Mouse (Mus musculus): ENCODE measurements around the gene Kcnk4. TPM values are rescaled to one million over a fixed set of nuclear protein-coding genes. Genes with fewer than 3 reads are reported as not detected.
"Not testable (repeated sequence)": the region's sequence is repeated elsewhere in the genome, so short reads cannot be mapped to it uniquely, and the experiment has no call there.

Gene Kcnk4
- total RNA-seq, 2 experiments from 2014 or later = 15.4 to 17.0 TPM

- no peak for DNase-seq (ENCODE audit: low spot score in 2 of 2)
These were observed 16.0 kb downstream of the Kcnk4 start for GRCm38 (mm10) chr19:6918321-6918720.

GRCm38 (mm10) chr19:6916496-6916895, 17.8 kb downstream of the Kcnk4 start:
- DNase-seq (ENCODE audit: low spot score in 2 of 2) = no peak

- DNase-seq (ENCODE audit: low spot score in 2 of 2) = no peak
These were observed 19.0 kb downstream of the Kcnk4 start for GRCm38 (mm10) chr19:6915276-6915675.

GRCm38 (mm10) chr19:6914540-6914939, 19.8 kb downstream of the Kcnk4 start:
- DNase-seq (ENCODE audit: low spot score in 2 of 2) = no peak

GRCm38 (mm10) chr19:6913991-6914390, 20.3 kb downstream of the Kcnk4 start:
- DNase-seq (ENCODE audit: low spot score in 2 of 2) = no peak

GRCm38 (mm10) chr19:6913036-6913435, 21.3 kb downstream of the Kcnk4 start:
- DNase-seq (ENCODE audit: low spot score in 2 of 2) = no peak

GRCm38 (mm10) chr19:6912205-6912970, 21.9 kb downstream of the Kcnk4 start:
- no peak for DNase-seq (ENCODE audit: low spot score in 2 of 2)

GRCm38 (mm10) chr19:6911101-6912074, 22.9 kb downstream of the Kcnk4 start:
- DNase-seq (ENCODE audit: low spot score in 2 of 2) = peak in 1 of 2 experiments; percentile 30

- DNase-seq (ENCODE audit: low spot score in 2 of 2) = peak in 1 of 2 experiments; percentile 36
These were observed 24.0 kb downstream of the Kcnk4 start for GRCm38 (mm10) chr19:6910306-6910705.

GRCm38 (mm10) chr19:6909507-6910289, 24.6 kb downstream of the Kcnk4 start, which contains the start of the genes Trmt112 and Prdx5:
Gene Trmt112, plus strand, starts transcription at chr19:6909698.
Gene Prdx5, minus strand, starts transcription at chr19:6910106.
- DNase-seq (ENCODE audit: low spot score in 2 of 2) = peak; percentile 92 to 96

- no peak for DNase-seq (ENCODE audit: low spot score in 2 of 2)
These were observed 25.3 kb downstream of the Kcnk4 start for GRCm38 (mm10) chr19:6909021-6909420.

- no peak for DNase-seq (ENCODE audit: low spot score in 2 of 2)
These were observed 26.3 kb downstream of the Kcnk4 start for GRCm38 (mm10) chr19:6907811-6908540.

- DNase-seq (ENCODE audit: low spot score in 2 of 2) = no peak
These were observed 27.2 kb downstream of the Kcnk4 start for GRCm38 (mm10) chr19:6907094-6907493.

GRCm38 (mm10) chr19:6906199-6906598, 28.1 kb downstream of the Kcnk4 start:
- no peak for DNase-seq (ENCODE audit: low spot score in 2 of 2)

- DNase-seq (ENCODE audit: low spot score in 2 of 2) = no peak
These were observed 28.7 kb downstream of the Kcnk4 start for GRCm38 (mm10) chr19:6905498-6906159.

- DNase-seq (ENCODE audit: low spot score in 2 of 2) = no peak
These were observed 29.5 kb downstream of the Kcnk4 start for GRCm38 (mm10) chr19:6904846-6905245.

- no peak for DNase-seq (ENCODE audit: low spot score in 2 of 2)
These were observed 31.3 kb downstream of the Kcnk4 start for GRCm38 (mm10) chr19:6903031-6903430.

GRCm38 (mm10) chr19:6899641-6900040, 34.7 kb downstream of the Kcnk4 start:
- no peak for DNase-seq (ENCODE audit: low spot score in 2 of 2)

- DNase-seq (ENCODE audit: low spot score in 2 of 2) = not testable (repeated sequence)
These were observed 38.6 kb downstream of the Kcnk4 start for GRCm38 (mm10) chr19:6895608-6896305.

All from layer of hippocampus, adult 18-20 months (tissue).